Mouse (Mus musculus) liver, adult 2 months (tissue): ENCODE measurements around the gene Serac1. TPM values are rescaled to one million over a fixed set of nuclear protein-coding genes. Genes with fewer than 3 reads are reported as not detected.

Experiments
- DNase-seq: peaks from one replicate; pipeline ENCODE4 v3.0.0-alpha.2; 2011; ENCODE audit warnings: low read depth, low spot score; ENCODE audit errors: extremely low read depth
- H3K27ac ChIP-seq: fragments of 200-500 bp; replicated peaks from 2 replicates; pipeline ENCODE4 v1.5.1; 2012; ENCODE audit warnings: low read depth, mild to moderate bottlenecking, control low read depth, inconsistent platforms, low read length; ENCODE audit not compliant: insufficient read depth
- H3K27me3 ChIP-seq: fragments of 200-500 bp; 2 replicates; pipeline ENCODE4 v1.6.1; 2012; ENCODE audit warnings: mild to moderate bottlenecking, moderate library complexity, low read length, inconsistent platforms; ENCODE audit not compliant: control insufficient read depth, insufficient read depth
- H3K36me3 ChIP-seq: fragments of 200-500 bp; 2 replicates; pipeline ENCODE4 v1.6.1; 2012; ENCODE audit warnings: low read length, inconsistent platforms; ENCODE audit not compliant: control insufficient read depth, insufficient read depth
- H3K4me1 ChIP-seq: fragments of 200-500 bp; 2 replicates; pipeline ENCODE4 v1.6.1; 2011; ENCODE audit warnings: low read length; ENCODE audit not compliant: control insufficient read depth, insufficient read depth
- H3K4me3 ChIP-seq: fragments of 200-500 bp; 2 replicates; pipeline ENCODE4 v1.5.1; 2011; ENCODE audit warnings: low read depth, mild to moderate bottlenecking, control low read depth, low read length, moderate library complexity; ENCODE audit not compliant: insufficient read depth
- H3K79me2 ChIP-seq: fragments of 200-500 bp; 2 replicates; pipeline ENCODE4 v1.6.1; 2012; ENCODE audit warnings: inconsistent platforms, mild to moderate bottlenecking, low read length, moderate library complexity; ENCODE audit not compliant: control insufficient read depth, insufficient read depth
- H3K9ac ChIP-seq: fragments of 200-500 bp; 2 replicates; pipeline ENCODE4 v1.6.1; 2012; ENCODE audit warnings: low read depth, mild to moderate bottlenecking, control low read depth, inconsistent platforms, low read length
- CTCF ChIP-seq: fragments of 200-500 bp; IDR thresholded peaks from 2 replicates; pipeline ENCODE4 v1.5.1; 2011; ENCODE audit warnings: low read depth, low read length, control low read depth
- POLR2A ChIP-seq: fragments of 200-500 bp; IDR thresholded peaks from 2 replicates; pipeline ENCODE4 v1.6.1; 2011; ENCODE audit warnings: low read length, control low read depth; ENCODE audit not compliant: insufficient read depth; ENCODE audit errors: extremely low read depth
- WGBS: fragments of 180-500 bp; shearing (Covaris S2); methylation state at CpG from one replicate; pipeline ENCODE4 v1.1.7; 2018; 5-methylcytosine and 5-hydroxymethylcytosine counted together
- polyA plus RNA-seq: library from polyadenylated mRNA; depleted of rRNA; stranded (reverse); fragments of >200 nt; gene quantifications from 2 replicates; pipeline ENCODE4 v1.2.3, GENCODE M21; 2012; rRNA removed
- total RNA-seq: library from RNA; depleted of rRNA; stranded (reverse); fragments of >200 nt; gene quantifications from 2 replicates; pipeline ENCODE4 v1.2.3, GENCODE M21; 2014; rRNA removed

Serac1 gene
- total RNA-seq: 3.9 and 4.6 TPM in 2 replicates
- 1.3 and 2.0 TPM in 2 replicates for polyA plus RNA-seq

- Histone ChIP-seq H3K27me3 (no peaks in the 10 kb centered on the region), H3K36me3 (peaks cover 5% of the 10 kb centered on the region; the same call in 1 of the 2 replicates), H3K27ac (peak within 1 kb of the TSS; percentile 62), H3K79me2 (no peaks in the 10 kb centered on the region), H3K4me1 (peaks cover 4% of the 10 kb centered on the region), H3K4me3 (peak within 1 kb of the TSS; percentile 87), H3K9ac (peak within 1 kb of the TSS; percentile 94)
- peak; percentile 88 for DNase-seq
- TF ChIP-seq POLR2A (peak; percentile 67), CTCF (no peak)
- under 1% methylated on average over 70 of the region's 70 CpGs for WGBS
Measured at GRCm38 (mm10) chr17:6079287-6080122, at the start of gene Serac1, which contains the start of gene Gtf2h5. Gene Serac1 (minus strand): TSS chr17:6079741. Gene Gtf2h5 (plus strand): TSS chr17:6079786.

- H3K4me3 ChIP-seq: no peak overlapping the region
- peaks cover 5% of the 10 kb centered on the region; the same call in 1 of the 2 replicates for H3K79me2 ChIP-seq
- H3K9ac ChIP-seq: no peak overlapping the region
- no peak for TF ChIP-seq CTCF
- no peak for TF ChIP-seq POLR2A
- no peaks in the 10 kb centered on the region for H3K36me3 ChIP-seq
- no peaks in the 10 kb centered on the region for H3K27me3 ChIP-seq
- no peak overlapping the region for H3K27ac ChIP-seq
- H3K4me1 ChIP-seq: no peaks in the 10 kb centered on the region; the same call in 1 of the 2 replicates
- no peak for DNase-seq
- 82% methylated on average over 3 of the region's 3 CpGs for WGBS
Measured at GRCm38 (mm10) chr17:6128039-6128438, 48.5 kb upstream of the Serac1 start.

- no peak for TF ChIP-seq POLR2A
- TF ChIP-seq CTCF: no peak
Measured at GRCm38 (mm10) chr17:6125441-6125840, 45.9 kb upstream of the Serac1 start.

GRCm38 (mm10) chr17:6123776-6124175 lies 44.2 kb upstream of the Serac1 start:
- no peak overlapping the region for H3K9ac ChIP-seq
- peaks cover 6% of the 10 kb centered on the region for H3K36me3 ChIP-seq
- no peaks in the 10 kb centered on the region; the same call in 1 of the 2 replicates for H3K4me1 ChIP-seq
- no peak overlapping the region for H3K4me3 ChIP-seq
- H3K27ac ChIP-seq: no peak overlapping the region
- TF ChIP-seq CTCF: no peak
- TF ChIP-seq POLR2A: no peak
- WGBS: 73% methylated on average over 4 of the region's 4 CpGs
- peaks cover 6% of the 10 kb centered on the region for H3K79me2 ChIP-seq
- H3K27me3 ChIP-seq: no peaks in the 10 kb centered on the region
- DNase-seq: peak; percentile 37

More at GRCm38 (mm10) chr17:6125441-6125840, 45.9 kb upstream of the Serac1 start:
- Histone ChIP-seq H3K4me1 (no peaks in the 10 kb centered on the region; the same call in 1 of the 2 replicates), H3K27me3 (no peaks in the 10 kb centered on the region), H3K79me2 (peaks cover 5% of the 10 kb centered on the region; the same call in 1 of the 2 replicates), H3K27ac (no peak overlapping the region), H3K4me3 (no peak overlapping the region), H3K36me3 (peaks cover 6% of the 10 kb centered on the region), H3K9ac (no peak overlapping the region)
- DNase-seq: no peak
- 88% methylated on average over 3 of the region's 3 CpGs for WGBS

GRCm38 (mm10) chr17:6118861-6119260 lies 39.3 kb upstream of the Serac1 start:
- Histone ChIP-seq H3K27ac (no peak overlapping the region), H3K27me3 (no peaks in the 10 kb centered on the region), H3K4me3 (no peak overlapping the region), H3K9ac (no peak overlapping the region), H3K36me3 (peaks cover 6% of the 10 kb centered on the region), H3K4me1 (peaks cover 12% of the 10 kb centered on the region), H3K79me2 (peaks cover 10% of the 10 kb centered on the region)
- 97% methylated on average over 4 of the region's 4 CpGs for WGBS
- TF ChIP-seq CTCF (no peak), POLR2A (no peak)
- no peak for DNase-seq

- H3K9ac ChIP-seq: no peak overlapping the region
- peaks cover 12% of the 10 kb centered on the region for H3K4me1 ChIP-seq
- H3K79me2 ChIP-seq: peaks cover 12% of the 10 kb centered on the region
- WGBS: 73% methylated on average over 3 of the region's 3 CpGs
- H3K27me3 ChIP-seq: no peaks in the 10 kb centered on the region
- no peak overlapping the region for H3K4me3 ChIP-seq
- peak; percentile 64 for DNase-seq
- H3K27ac ChIP-seq: no peak overlapping the region
- H3K36me3 ChIP-seq: peaks cover 6% of the 10 kb centered on the region
- TF ChIP-seq CTCF: no peak
- TF ChIP-seq POLR2A: no peak
Measured at GRCm38 (mm10) chr17:6117917-6118316, 38.4 kb upstream of the Serac1 start.
